ENCODE assay signal across 13 mouse cellular contexts in the genomic region with DNA sequence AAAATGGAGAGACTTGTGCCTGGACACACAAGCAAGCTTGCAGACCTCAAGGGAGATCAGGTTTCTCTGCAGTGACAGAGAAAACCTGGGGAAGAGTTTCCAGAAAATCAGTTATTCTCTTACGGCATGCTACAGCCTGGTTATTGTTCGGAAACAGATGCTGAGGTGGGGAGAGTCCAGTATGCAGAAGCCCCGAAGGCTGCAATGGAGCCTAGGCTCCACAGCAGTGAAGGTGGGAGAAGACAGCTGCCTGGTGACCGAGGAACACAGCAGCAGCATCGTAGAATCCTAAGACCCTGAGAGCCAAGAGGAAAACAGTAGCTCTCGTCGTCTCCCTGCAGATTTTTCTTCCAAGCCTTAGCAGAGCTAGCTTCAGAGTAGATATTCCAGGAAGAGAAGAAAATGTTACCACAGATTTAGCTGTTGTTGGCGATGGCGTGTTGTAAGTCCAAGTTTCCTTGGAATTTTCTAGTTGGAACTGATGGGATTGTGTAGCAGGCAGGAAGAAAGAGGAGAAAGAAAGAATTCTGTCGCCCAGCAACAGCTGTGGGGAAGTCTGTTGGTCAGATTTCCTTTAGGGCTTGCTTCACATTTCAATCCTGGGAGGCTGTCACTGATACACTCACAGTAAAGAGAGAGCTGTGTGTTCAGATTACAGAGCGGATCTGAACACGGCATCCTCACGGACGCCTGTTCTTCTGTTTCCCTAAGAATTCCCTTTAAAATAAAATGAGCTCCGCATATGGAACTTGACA. TPM values are rescaled to one million over a fixed set of nuclear protein-coding genes. Genes with fewer than 3 reads are reported as not detected.
A peak's percentile ranks its signal among the peaks of the same experiment; 100 is the strongest.
DNase-seq lines count a peak whose midpoint lies in the region; ATAC-seq and TF ChIP-seq lines count a peak whose summit lies in the region.
"Had no signal": no experiment of that assay in that cellular context is flagged by ENCODE, and none has a peak within 500 bp of the region (broad histone marks: within the 10 kb centered on the region; RNA-seq: fewer than 3 reads in every experiment).

No protein-coding gene starts in this region.

- no peak for DNase-seq in heart, adult 18-20 months
- DNase-seq in lung, adult 18-20 months: no peak
- DNase-seq in embryonic facial prominence, embryonic 14.5 days (ENCODE audit: low spot score): peak; percentile 68
- peak; percentile 41 for DNase-seq in limb, embryonic 14.5 days (ENCODE audit: low spot score)
- DNase-seq in layer of hippocampus, adult 11-12 months (ENCODE audit: low spot score): no peak
- no peak for DNase-seq in left cerebral cortex, adult 8-10 months (ENCODE audit: low spot score in 2 of 2)
- DNase-seq: gastrocnemius, postnatal 36 days; kidney, postnatal 10 days; thymus, adult 18-20 months had no signal

- H3K9me3 ChIP-seq in heart, embryonic 14.5 days (ENCODE audit: control insufficient read depth, low read length): no peaks in the 10 kb centered on the region
- H3K9me3 ChIP-seq in lung, embryonic 15.5 days: no peaks in the 10 kb centered on the region
- H3K9me3 ChIP-seq in embryonic facial prominence, embryonic 14.5 days (ENCODE audit: control insufficient read depth, low read length): no peaks in the 10 kb centered on the region
- H3K9me3 ChIP-seq in limb, embryonic 14.5 days (ENCODE audit: control insufficient read depth, low read length): no peaks in the 10 kb centered on the region

- H3K36me3 ChIP-seq in heart, embryonic 14.5 days (ENCODE audit: control insufficient read depth, insufficient read depth, low read length): no peaks in the 10 kb centered on the region
- H3K36me3 ChIP-seq in lung, embryonic 15.5 days: no peaks in the 10 kb centered on the region
- no peaks in the 10 kb centered on the region for H3K36me3 ChIP-seq in embryonic facial prominence, embryonic 14.5 days (ENCODE audit: control insufficient read depth, insufficient read depth, low read length)
- H3K36me3 ChIP-seq in limb, embryonic 14.5 days (ENCODE audit: control insufficient read depth, insufficient read depth, low read length): no peaks in the 10 kb centered on the region

- no peak for ATAC-seq in heart, embryonic 14.5 days (ENCODE audit: insufficient number of reproducible peaks, insufficient read depth, low FRiP score, low read depth)
- ATAC-seq in lung, embryonic 15.5 days (ENCODE audit: borderline replicate concordance, extremely low read depth, low FRiP score, low TSS enrichment): no peak
- peak; percentile 53 for ATAC-seq in embryonic facial prominence, embryonic 14.5 days (ENCODE audit: low read depth)
- ATAC-seq in limb, embryonic 14.5 days (ENCODE audit: low FRiP score, low read depth): peak; percentile 83; the same call in 1 of the 2 replicates

- H3K4me3 ChIP-seq in heart, embryonic 14.5 days (ENCODE audit: control insufficient read depth in 1 of 2, insufficient read depth in 1 of 2, low read depth in 1 of 2, low read length in 2 of 2): no peak overlapping the region
- H3K4me3 ChIP-seq in lung, embryonic 15.5 days: no peak overlapping the region
- no peak overlapping the region for H3K4me3 ChIP-seq in embryonic facial prominence, embryonic 14.5 days (ENCODE audit: low read depth, low read length)
- H3K4me3 ChIP-seq in limb, embryonic 14.5 days (replicated peaks; ENCODE audit: low read length): no peak overlapping the region
- H3K4me3 ChIP-seq: myocyte had no signal

- no peak overlapping the region for H3K4me2 ChIP-seq in heart, embryonic 14.5 days (ENCODE audit: low read length)
- no peak overlapping the region for H3K4me2 ChIP-seq in lung, embryonic 15.5 days
- H3K4me2 ChIP-seq in embryonic facial prominence, embryonic 14.5 days (ENCODE audit: low read depth, low read length): peak overlapping the region; percentile 41
- H3K4me2 ChIP-seq in limb, embryonic 14.5 days (replicated peaks; ENCODE audit: low read depth, low read length, severe bottlenecking): peak overlapping the region; percentile 9

- H3K9ac ChIP-seq in heart, embryonic 14.5 days (ENCODE audit: low read length): no peak overlapping the region
- H3K9ac ChIP-seq in lung, embryonic 15.5 days: no peak overlapping the region
- H3K9ac ChIP-seq in embryonic facial prominence, embryonic 14.5 days (ENCODE audit: low read depth, low read length): peak overlapping the region; percentile 47
- H3K9ac ChIP-seq in limb, embryonic 14.5 days (ENCODE audit: low read depth, low read length, severe bottlenecking): no peak overlapping the region
- H3K9ac ChIP-seq: liver, embryonic 14.5 days had no signal

- no peaks in the 10 kb centered on the region for H3K27me3 ChIP-seq in heart, embryonic 14.5 days (ENCODE audit: control insufficient read depth, insufficient read depth, low read length)
- no peaks in the 10 kb centered on the region for H3K27me3 ChIP-seq in lung, embryonic 15.5 days
- H3K27me3 ChIP-seq in embryonic facial prominence, embryonic 14.5 days (replicated peaks; ENCODE audit: control insufficient read depth, insufficient read depth, low read length): no peaks in the 10 kb centered on the region
- H3K27me3 ChIP-seq in limb, embryonic 14.5 days (ENCODE audit: control insufficient read depth, insufficient read depth, low read length): no peaks in the 10 kb centered on the region

- 72% methylated on average over 15 of the region's 15 CpGs for WGBS in heart, embryonic 14.5 days
- 60% methylated on average over 15 of the region's 15 CpGs for WGBS in lung, embryonic 15.5 days
- WGBS in embryonic facial prominence, embryonic 14.5 days: 39% methylated on average over 15 of the region's 15 CpGs
- WGBS in limb, embryonic 14.5 days: 48% methylated on average over 15 of the region's 15 CpGs

- H3K27ac ChIP-seq in heart, embryonic 14.5 days (replicated peaks in 1 of 2; ENCODE audit: control insufficient read depth in 1 of 2, insufficient read depth in 1 of 2, low read depth in 2 of 2, low read length in 2 of 2): peak overlapping the region; percentile 10 to 17; a peak in 1 of 4 replicates
- peak overlapping the region; percentile 35; the same call in 1 of the 2 replicates for H3K27ac ChIP-seq in lung, embryonic 15.5 days
- peak overlapping the region; percentile 83 for H3K27ac ChIP-seq in embryonic facial prominence, embryonic 14.5 days (replicated peaks; ENCODE audit: low read depth, low read length)
- peak overlapping the region; percentile 53 for H3K27ac ChIP-seq in limb, embryonic 14.5 days (replicated peaks; ENCODE audit: low read depth, low read length)
- H3K27ac ChIP-seq: liver, embryonic 14.5 days had no signal

- peaks cover 7 to 19% of the 10 kb centered on the region in 2 experiments; a peak in 2 of 4 replicates for H3K4me1 ChIP-seq in heart, embryonic 14.5 days (ENCODE audit: control insufficient read depth in 2 of 2, insufficient read depth in 2 of 2, low read length in 2 of 2)
- H3K4me1 ChIP-seq in lung, embryonic 15.5 days: peaks cover 13% of the 10 kb centered on the region
- peaks cover 22% of the 10 kb centered on the region for H3K4me1 ChIP-seq in embryonic facial prominence, embryonic 14.5 days (ENCODE audit: control insufficient read depth, insufficient read depth, low read length)
- H3K4me1 ChIP-seq in limb, embryonic 14.5 days (ENCODE audit: control insufficient read depth, insufficient read depth, low read length): peaks cover 10% of the 10 kb centered on the region

- TF ChIP-seq POLR2A in limb, embryonic 14.5 days (IDR thresholded peaks at IDR 0.05; ENCODE audit: borderline replicate concordance, extremely low read depth, insufficient read depth, insufficient read length): no peak

RNA-seq across cellular contexts. Expression of gene Synpo2, which starts 48.4 kb away (rescaled TPM):
- polyA plus RNA-seq in heart, embryonic 14.5 days (2014; fragmentation: Nextera tagmentation; extraction: Ambion mirVana): 14.4 and 15.0 TPM in 2 replicates
- 10 to 100 TPM; 73.4 to 88.1 TPM for total RNA-seq in heart, adult 18-20 months (2021)
- 11.3 and 12.2 TPM in 2 replicates for polyA plus RNA-seq in lung, embryonic 15.5 days (2015; fragmentation: Nextera tagmentation; extraction: Ambion mirVana)
- polyA plus RNA-seq in embryonic facial prominence, embryonic 14.5 days (2014; fragmentation: Nextera tagmentation; extraction: Ambion mirVana): 9.7 and 12.8 TPM in 2 replicates
- polyA plus RNA-seq in limb, embryonic 14.5 days (2012; rRNA removed): 4.2 and 5.4 TPM in 2 replicates
- polyA plus RNA-seq in limb, embryonic 14.5 days (2014; fragmentation: Nextera tagmentation; extraction: Ambion mirVana): 6.3 and 6.8 TPM in 2 replicates
- total RNA-seq in left cerebral cortex, adult 8-10 months (2022): 1 to 10 TPM; 4.2 to 8.1 (median 4.5) TPM

Comparison
In these comparisons a context has a peak if more than half of its experiments do, and no peak if none do; other contexts are left out.
1. ATAC-seq: peak in embryonic facial prominence, embryonic 14.5 days (single experiment) and limb, embryonic 14.5 days (single experiment); none in heart, embryonic 14.5 days (single experiment) and lung, embryonic 15.5 days (single experiment).
2. H3K27ac ChIP-seq: peak in every context shown above with its lines; median percentile 83 in embryonic facial prominence, embryonic 14.5 days; 53 in limb, embryonic 14.5 days; 35 in lung, embryonic 15.5 days; 14 in heart, embryonic 14.5 days.
3. H3K4me2 ChIP-seq: peak in embryonic facial prominence, embryonic 14.5 days (single experiment) and limb, embryonic 14.5 days (single experiment); none in heart, embryonic 14.5 days (single experiment) and lung, embryonic 15.5 days (single experiment).
4. DNase-seq: peak in embryonic facial prominence, embryonic 14.5 days (single experiment) and limb, embryonic 14.5 days (single experiment); none in heart, adult 18-20 months (0 of 2), lung, adult 18-20 months (0 of 2), layer of hippocampus, adult 11-12 months (single experiment) and left cerebral cortex, adult 8-10 months (0 of 2).